Mouse (Mus musculus) splenic B cell, adult 2 months (primary cell): ENCODE measurements around the gene Gm14443.
"Not testable (repeated sequence)": the region's sequence is repeated elsewhere in the genome, so short reads cannot be mapped to it uniquely, and the experiment has no call there.

ENCODE experiments used
- DNase-seq: peaks from one replicate; pipeline ENCODE4 v3.0.0-alpha.2; 2011; ENCODE audit warnings: low read depth, low spot score
- H3K27me3 ChIP-seq: 2 replicates; pipeline ENCODE4 v1.6.1; 2012; ENCODE audit warnings: mild to moderate bottlenecking, low read length, moderate library complexity, mixed read lengths; ENCODE audit not compliant: control insufficient read depth, poor library complexity, insufficient read depth, severe bottlenecking
- H3K36me3 ChIP-seq: 2 replicates; pipeline ENCODE4 v1.6.1; 2012; ENCODE audit warnings: mild to moderate bottlenecking, low read length, moderate library complexity, mixed read lengths; ENCODE audit not compliant: control insufficient read depth, poor library complexity, insufficient read depth, severe bottlenecking

Gm14443 gene

GRCm38 (mm10) chr2:175175401-175176180 lies at the start of gene Gm14443:
Gene Gm14443, minus strand, starts transcription at chr2:175175871.
- not testable (repeated sequence) for DNase-seq, H3K27me3 ChIP-seq

DNA sequence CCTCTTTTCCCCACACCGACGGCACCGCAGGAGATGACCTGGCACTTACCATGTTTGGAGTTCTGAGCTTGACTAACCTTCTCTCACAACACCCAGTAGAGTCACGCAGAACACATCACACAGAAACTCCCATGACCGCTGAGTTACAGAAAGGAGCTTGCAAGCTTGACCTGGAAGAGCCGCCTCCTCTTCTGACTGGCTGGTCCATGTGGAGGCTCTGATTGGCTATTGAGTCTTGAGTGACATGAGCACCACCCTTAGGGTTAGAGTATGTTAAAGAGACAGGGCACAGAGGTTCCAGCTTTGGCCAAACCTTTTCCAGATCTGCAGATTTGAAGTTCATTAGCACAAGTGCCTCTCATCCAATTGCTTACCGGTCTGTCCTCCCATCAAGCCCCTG lies 31.1 kb upstream of the Gm14443 start, which contains the start of gene Gm14391:
Gene Gm14391 (minus strand): TSS at position 186 of the 400 bp plus-strand sequence.
- not testable (repeated sequence) for DNase-seq, H3K27me3 ChIP-seq, H3K36me3 ChIP-seq

More at GRCm38 (mm10) chr2:175175401-175176180, at the start of gene Gm14443:
- not testable (repeated sequence) for H3K36me3 ChIP-seq

GRCm38 (mm10) chr2:175179008-175179407 lies 3.3 kb upstream of the Gm14443 start:
- not testable (repeated sequence) for H3K27me3 ChIP-seq, H3K36me3 ChIP-seq, DNase-seq

DNA sequence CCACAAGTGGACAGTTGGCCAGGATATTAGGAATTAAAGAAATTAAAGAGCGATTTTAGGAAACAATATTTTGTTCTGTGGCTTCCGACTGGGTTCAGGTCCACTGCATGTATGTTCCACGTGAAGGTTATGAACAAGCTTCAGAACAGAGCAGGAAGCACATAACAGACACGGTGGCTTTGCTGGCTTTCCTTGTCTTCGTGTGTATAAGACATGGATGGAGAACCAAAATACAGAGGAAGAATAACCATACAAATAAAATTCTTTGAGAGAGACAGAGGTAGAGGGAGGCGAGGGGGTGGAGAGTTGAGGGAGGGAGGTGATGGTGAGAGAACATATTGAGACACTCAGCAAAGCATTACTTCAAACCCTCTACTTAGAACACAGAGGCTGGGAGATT lies 641 bp upstream of the Gm14443 start:
- no peak for DNase-seq
- Histone ChIP-seq H3K27me3 (no peaks in the 10 kb centered on the region), H3K36me3 (no peaks in the 10 kb centered on the region)

- H3K27me3 ChIP-seq, DNase-seq, H3K36me3 ChIP-seq: not testable (repeated sequence)
Measured at GRCm38 (mm10) chr2:175174058-175174457, 1.6 kb downstream of the Gm14443 start.

- H3K27me3 ChIP-seq, DNase-seq, H3K36me3 ChIP-seq: not testable (repeated sequence)
Measured at GRCm38 (mm10) chr2:175172906-175173595, 2.6 kb downstream of the Gm14443 start.

- no peak for DNase-seq
- Histone ChIP-seq H3K27me3 (no peaks in the 10 kb centered on the region), H3K36me3 (no peaks in the 10 kb centered on the region)
Measured at GRCm38 (mm10) chr2:175172123-175172522, 3.5 kb downstream of the Gm14443 start.

GRCm38 (mm10) chr2:175166870-175167269 lies 8.8 kb downstream of the Gm14443 start:
- H3K36me3 ChIP-seq, H3K27me3 ChIP-seq, DNase-seq: not testable (repeated sequence)

- DNase-seq, H3K27me3 ChIP-seq, H3K36me3 ChIP-seq: not testable (repeated sequence)
Measured at GRCm38 (mm10) chr2:175165110-175165509, 10.6 kb downstream of the Gm14443 start.

DNA sequence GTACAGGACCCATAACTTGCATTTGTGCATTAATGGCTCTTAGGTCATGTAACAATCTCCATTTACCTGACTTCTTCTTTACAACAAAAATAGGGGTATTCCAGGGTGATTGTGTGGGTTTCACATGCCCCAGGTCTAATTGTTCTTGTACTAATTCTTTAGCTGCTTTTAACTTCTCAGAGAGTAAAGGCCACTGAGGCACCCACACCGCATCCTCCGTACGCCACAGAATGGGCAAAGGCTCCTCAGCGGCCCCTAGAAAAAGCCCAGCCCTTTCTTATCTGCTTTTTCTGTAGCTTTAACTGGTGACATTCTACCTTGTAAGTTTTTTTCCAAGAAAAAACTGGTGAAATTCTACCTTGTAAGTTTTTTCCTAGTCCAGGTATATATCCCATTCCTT lies 14.2 kb downstream of the Gm14443 start:
- not testable (repeated sequence) for H3K27me3 ChIP-seq, H3K36me3 ChIP-seq, DNase-seq

DNA sequence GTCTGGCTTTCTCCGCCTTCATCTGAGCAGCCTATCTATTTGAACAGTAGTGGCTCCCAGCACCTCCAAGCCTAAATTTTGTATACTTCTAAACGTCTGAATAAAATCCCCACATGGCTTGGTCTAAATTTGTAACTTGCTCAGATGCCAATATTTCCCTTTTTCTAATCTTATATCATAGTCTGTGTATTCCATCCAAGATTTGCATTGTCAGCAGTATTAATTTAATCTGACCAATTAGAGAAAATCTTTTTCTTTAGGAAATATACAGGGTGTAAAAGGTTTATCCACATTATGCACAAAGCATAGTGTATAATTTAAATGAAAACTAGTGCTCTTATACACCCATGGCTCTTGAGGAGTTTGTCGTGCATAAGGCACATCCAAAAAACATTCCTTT lies 17.0 kb downstream of the Gm14443 start:
- H3K27me3 ChIP-seq = no peaks in the 10 kb centered on the region
- no peaks in the 10 kb centered on the region for H3K36me3 ChIP-seq
- no peak for DNase-seq

- Histone ChIP-seq H3K36me3 (no peaks in the 10 kb centered on the region), H3K27me3 (no peaks in the 10 kb centered on the region)
- DNase-seq = no peak
Measured at GRCm38 (mm10) chr2:175156696-175157095, 19.0 kb downstream of the Gm14443 start.

DNA sequence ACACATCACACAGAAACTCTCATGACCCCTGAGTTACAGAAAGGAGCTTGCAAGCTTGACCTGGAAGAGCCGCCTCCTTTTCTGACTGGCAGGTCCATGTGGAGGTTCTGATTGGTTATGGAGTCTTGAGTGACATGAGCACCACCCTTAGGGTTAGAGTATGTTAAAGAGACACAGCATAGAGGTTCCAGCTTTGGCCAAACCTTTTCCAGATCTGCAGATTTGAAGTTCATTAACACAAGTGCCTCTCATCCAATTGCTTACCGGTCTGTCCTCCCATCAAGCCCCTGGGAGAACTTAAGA lies 33.7 kb downstream of the Gm14443 start, which contains the start of gene Gm14399:
Gene Gm14399 (minus strand): TSS at position 20 of the 303 bp plus-strand sequence.
- not testable (repeated sequence) for H3K36me3 ChIP-seq, H3K27me3 ChIP-seq, DNase-seq

- not testable (repeated sequence) for DNase-seq, H3K36me3 ChIP-seq, H3K27me3 ChIP-seq
Measured at GRCm38 (mm10) chr2:175141118-175141992, 34.3 kb downstream of the Gm14443 start.

DNA sequence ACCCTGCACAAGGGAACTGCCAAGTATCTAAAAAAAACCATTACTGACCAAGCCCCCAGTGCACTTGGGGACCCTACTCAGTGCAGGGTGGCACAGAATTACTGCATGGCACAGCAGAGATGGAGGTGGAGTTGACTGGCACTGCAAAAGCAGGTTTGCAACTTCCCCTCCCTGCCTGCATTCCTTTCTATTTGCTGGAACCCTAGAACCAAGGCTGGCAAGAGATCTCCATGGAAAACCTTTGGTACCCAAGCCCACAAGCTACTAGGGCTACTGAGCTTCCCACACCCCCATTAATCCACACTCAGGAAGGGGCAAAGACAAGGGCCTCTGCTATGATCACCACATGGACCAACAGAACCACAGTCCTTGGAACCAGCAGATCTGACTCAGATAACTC lies 35.0 kb downstream of the Gm14443 start:
- H3K27me3 ChIP-seq, DNase-seq, H3K36me3 ChIP-seq: not testable (repeated sequence)
